Mouse (Mus musculus) olfactory bulb, adult 2 months (tissue): ENCODE data around the gene Plppr2. TPM values are rescaled to one million over a fixed set of nuclear protein-coding genes. Genes with fewer than 3 reads are reported as not detected.

Experiments
- H3K27ac ChIP-seq: fragments of 200-500 bp; 2 replicates; pipeline ENCODE4 v1.5.1; 2012; ENCODE audit warnings: low read depth, low read length; ENCODE audit not compliant: insufficient read depth
- H3K4me1 ChIP-seq: fragments of 200-500 bp; 2 replicates; pipeline ENCODE4 v1.6.1; 2012; ENCODE audit warnings: low read length; ENCODE audit not compliant: control insufficient read depth, insufficient read depth
- H3K4me3 ChIP-seq: fragments of 200-500 bp; 2 replicates; pipeline ENCODE4 v1.5.1; 2012; ENCODE audit warnings: mild to moderate bottlenecking, low read depth, low read length, moderate library complexity; ENCODE audit not compliant: insufficient read depth
- CTCF ChIP-seq: fragments of 200-500 bp; IDR thresholded peaks from 2 replicates; pipeline ENCODE4 v1.5.1; 2012; ENCODE audit warnings: low read depth, mild to moderate bottlenecking, low read length, moderate library complexity; ENCODE audit not compliant: insufficient read depth
- POLR2A ChIP-seq: fragments of 200-500 bp; IDR thresholded peaks from 2 replicates; pipeline ENCODE4 v1.6.1; 2012; ENCODE audit warnings: mild to moderate bottlenecking, low read depth, low read length, moderate library complexity; ENCODE audit not compliant: insufficient read depth
- WGBS: fragments of 180-500 bp; shearing (Covaris S2); methylation state at CpG from one replicate; pipeline ENCODE4 v1.1.7; 2018; 5-methylcytosine and 5-hydroxymethylcytosine counted together
- polyA plus RNA-seq: library from polyadenylated mRNA; stranded (reverse); fragments of >200 nt; gene quantifications from 2 replicates; pipeline ENCODE4 v1.2.4, GENCODE M21; 2012; ENCODE audit warnings: low replicate concordance; ENCODE audit not compliant: missing spikeins, insufficient read depth, insufficient read length

Plppr2 gene
- polyA plus RNA-seq, 1 experiment, result not detected

- TF ChIP-seq POLR2A, result no peak
- no peak for TF ChIP-seq CTCF
- no peak overlapping the region for H3K4me3 ChIP-seq
- H3K4me1 ChIP-seq, result peaks cover 4% of the 10 kb centered on the region; the same call in 1 of the 2 replicates
- no peak overlapping the region for H3K27ac ChIP-seq
- WGBS, result 94% methylated on average over 4 of the region's 4 CpGs
Measured at GRCm38 (mm10) chr9:21969304-21969703, 32.5 kb downstream of the Plppr2 start.

- Histone ChIP-seq H3K27ac (no peak overlapping the region), H3K4me3 (no peak overlapping the region), H3K4me1 (no peaks in the 10 kb centered on the region)
- TF ChIP-seq CTCF (no peak), POLR2A (no peak)
- 61% methylated on average over 10 of the region's 10 CpGs for WGBS
Measured at GRCm38 (mm10) chr9:21976626-21977175, 39.9 kb downstream of the Plppr2 start.

GRCm38 (mm10) chr9:21977331-21977730, 40.5 kb downstream of the Plppr2 start:
- 71% methylated on average over 5 of the region's 5 CpGs for WGBS
- Histone ChIP-seq H3K4me1 (no peaks in the 10 kb centered on the region), H3K27ac (no peak overlapping the region), H3K4me3 (no peak overlapping the region)
- TF ChIP-seq POLR2A, result no peak
- no peak for TF ChIP-seq CTCF

GRCm38 (mm10) chr9:21977972-21978371, 41.1 kb downstream of the Plppr2 start:
- no peaks in the 10 kb centered on the region for H3K4me1 ChIP-seq
- no peak overlapping the region for H3K27ac ChIP-seq
- H3K4me3 ChIP-seq, result no peak overlapping the region
- WGBS, result 33% methylated on average over 2 of the region's 2 CpGs
- TF ChIP-seq CTCF (peak; percentile 52; the same call in 1 of the 2 replicates), POLR2A (no peak)

- WGBS, result 95% methylated on average over 4 of the region's 4 CpGs
- Histone ChIP-seq H3K4me1 (no peaks in the 10 kb centered on the region), H3K27ac (no peak overlapping the region), H3K4me3 (no peak overlapping the region)
- TF ChIP-seq CTCF (no peak), POLR2A (no peak)
Measured at GRCm38 (mm10) chr9:21978398-21979128, 41.7 kb downstream of the Plppr2 start.

GRCm38 (mm10) chr9:21983911-21984310, 47.1 kb downstream of the Plppr2 start:
- 49% methylated on average over 3 of the region's 3 CpGs for WGBS
- no peak overlapping the region for H3K4me3 ChIP-seq
- peaks cover 14% of the 10 kb centered on the region for H3K4me1 ChIP-seq
- no peak for TF ChIP-seq POLR2A
- TF ChIP-seq CTCF, result no peak
- no peak overlapping the region for H3K27ac ChIP-seq

GRCm38 (mm10) chr9:21987592-21988342, 50.9 kb downstream of the Plppr2 start:
- no peak for TF ChIP-seq CTCF
- TF ChIP-seq POLR2A, result no peak
- Histone ChIP-seq H3K27ac (no peak overlapping the region), H3K4me3 (no peak overlapping the region), H3K4me1 (peaks cover 27% of the 10 kb centered on the region)
- WGBS, result 19% methylated on average over 36 of the region's 36 CpGs

- Histone ChIP-seq H3K4me1 (peaks cover 27% of the 10 kb centered on the region), H3K27ac (no peak overlapping the region), H3K4me3 (peak overlapping the region; percentile 34)
- TF ChIP-seq CTCF (no peak), POLR2A (0 out of 2 replicates have a peak, but pooled peaks have one; percentile 23)
- WGBS, result 2% methylated on average over 32 of the region's 32 CpGs
Measured at GRCm38 (mm10) chr9:21988421-21989101, 51.7 kb downstream of the Plppr2 start.
